Mouse (Mus musculus): ENCODE data around the gene Vmn1r107. TPM values are rescaled to one million over a fixed set of nuclear protein-coding genes. Genes with fewer than 3 reads are reported as not detected.
"Not testable (repeated sequence)": the region's sequence is repeated elsewhere in the genome, so short reads cannot be mapped to it uniquely, and the experiment has no call there.

Vmn1r107 gene
- not detected in 2 replicates for polyA plus RNA-seq (2012; rRNA removed)

- not testable (repeated sequence) for DNase-seq (ENCODE audit: low read depth)
Observed at GRCm38 (mm10) chr7:20668618-20669017, at the start of gene Vmn1r107. Gene Vmn1r107, plus strand, starts transcription at chr7:20668918.

- not testable (repeated sequence) for DNase-seq (ENCODE audit: low read depth)
Observed at GRCm38 (mm10) chr7:20703116-20703515, 34.4 kb downstream of the Vmn1r107 start, which contains the start of gene Vmn1r111. Gene Vmn1r111, minus strand, starts transcription at chr7:20703216.

Other genes with a start within 250 kb of the Vmn1r107 start
- gene Vmn1r101, start 226.3 kb upstream of the Vmn1r107 start, polyA plus RNA-seq (2012; rRNA removed), result not detected in 2 replicates
- not detected in 2 replicates for gene Gm10670, start 194.0 kb upstream of the Vmn1r107 start, polyA plus RNA-seq (2012; rRNA removed)
- gene Vmn1r103, start 158.4 kb upstream of the Vmn1r107 start, polyA plus RNA-seq (2012; rRNA removed), result not detected in 2 replicates
- not detected in 2 replicates for gene Vmn1r104, start 135.1 kb upstream of the Vmn1r107 start, polyA plus RNA-seq (2012; rRNA removed)
- not detected in 2 replicates for gene Gm5726, start 123.2 kb upstream of the Vmn1r107 start, polyA plus RNA-seq (2012; rRNA removed)
- not detected in 2 replicates for gene Gm4141, start 92.7 kb upstream of the Vmn1r107 start, polyA plus RNA-seq (2012; rRNA removed)
- gene Gm4513, start 69.9 kb upstream of the Vmn1r107 start, polyA plus RNA-seq (2012; rRNA removed), result not detected in 2 replicates
- gene Vmn1r111, start 34.3 kb downstream of the Vmn1r107 start, polyA plus RNA-seq (2012; rRNA removed), result not detected in 2 replicates
- gene Gm10668, start 61.7 kb downstream of the Vmn1r107 start, polyA plus RNA-seq (2012; rRNA removed), result not detected in 2 replicates
- gene Vmn1r112, start 102.3 kb downstream of the Vmn1r107 start, polyA plus RNA-seq (2012; rRNA removed), result not detected in 2 replicates
- not detected in 2 replicates for gene Vmn1r113, start 118.4 kb downstream of the Vmn1r107 start, polyA plus RNA-seq (2012; rRNA removed)
- gene Vmn1r114, start 143.3 kb downstream of the Vmn1r107 start, polyA plus RNA-seq (2012; rRNA removed), result not detected in 2 replicates
- gene Vmn1r115, start 176.1 kb downstream of the Vmn1r107 start, polyA plus RNA-seq (2012; rRNA removed), result not detected in 2 replicates
- not detected in 2 replicates for gene Vmn1r116, start 203.3 kb downstream of the Vmn1r107 start, polyA plus RNA-seq (2012; rRNA removed)
- gene Vmn1r117, start 215.2 kb downstream of the Vmn1r107 start, polyA plus RNA-seq (2012; rRNA removed), result not detected in 2 replicates
- not detected in 2 replicates for gene Vmn1r118, start 243.4 kb downstream of the Vmn1r107 start, polyA plus RNA-seq (2012; rRNA removed)